Mouse (Mus musculus) retina, postnatal 1 day (tissue): Measurements from ENCODE around the gene Dnah5.
A peak's percentile ranks its signal among the peaks of the same experiment; 100 is the strongest.

ENCODE experiments used
- DNase-seq: peaks from one replicate; pipeline ENCODE4 v3.0.0-alpha.2; 2012

The Dnah5 gene

GRCm38 (mm10) chr15:28502820-28503219, 299.3 kb downstream of the Dnah5 start:
- DNase-seq, result peak; percentile 14

GRCm38 (mm10) chr15:28515176-28515575, 311.6 kb downstream of the Dnah5 start:
- DNase-seq, result peak; percentile 65
